Mouse (Mus musculus): Measurements from ENCODE around the gene Atf1. TPM values are rescaled to one million over a fixed set of nuclear protein-coding genes. Genes with fewer than 3 reads are reported as not detected.

The Atf1 gene
- polyA plus RNA-seq, 1 experiment from 2014 or later = 46.2 TPM

DNA sequence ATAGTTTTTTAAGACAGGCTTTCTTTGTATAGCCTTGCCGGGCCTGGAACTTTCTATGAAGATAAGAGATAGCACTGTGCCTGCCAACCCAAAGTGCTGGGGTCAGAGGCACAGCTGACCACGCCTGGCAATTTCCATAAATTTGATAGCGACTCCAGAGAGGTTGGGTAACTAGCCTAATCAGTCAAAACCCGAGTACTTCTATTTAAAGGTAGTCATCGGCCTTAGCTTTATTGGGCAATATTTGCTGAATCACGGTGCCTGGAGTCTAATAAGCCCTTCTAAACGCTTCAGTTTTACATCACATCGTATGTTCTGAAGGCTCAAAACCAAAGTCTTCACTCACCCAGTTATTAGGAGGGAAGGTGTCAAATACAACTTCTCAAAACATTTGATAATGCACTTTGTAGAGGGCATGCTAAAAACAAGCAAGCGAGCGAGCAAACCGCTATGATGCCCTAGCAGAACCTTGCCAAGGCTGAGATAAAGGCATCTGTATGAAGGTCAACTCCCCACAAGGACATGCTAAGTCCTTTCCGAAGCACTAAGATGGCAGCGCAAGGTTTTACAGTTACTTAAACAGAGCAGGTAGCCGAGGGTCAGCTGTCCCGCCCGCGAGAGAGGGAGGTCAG, 472 bp upstream of the Atf1 start:
- peak overlapping the region; percentile 85 for H3K4me3 ChIP-seq (ENCODE audit: low read length)
- H3K9me3 ChIP-seq (ENCODE audit: control insufficient read depth, low read length) = peaks cover 10% of the 10 kb centered on the region
- H3K36me3 ChIP-seq (ENCODE audit: control insufficient read depth, insufficient read depth, low read length) = 0 out of 2 replicates have a peak, but pooled peaks cover 6% of the 10 kb centered on the region
- peak overlapping the region; percentile 99 for H3K9ac ChIP-seq (ENCODE audit: low read length)
- under 1% methylated on average over 17 of the region's 17 CpGs for WGBS
- H3K27ac ChIP-seq (ENCODE audit: low read length) = peak overlapping the region; percentile 100
- H3K27me3 ChIP-seq (ENCODE audit: control insufficient read depth, insufficient read depth, low read depth, low read length) = no peaks in the 10 kb centered on the region
- H3K4me1 ChIP-seq (replicated peaks; ENCODE audit: control insufficient read depth, insufficient read depth, low read length) = peaks cover 14% of the 10 kb centered on the region
- peak overlapping the region; percentile 61 for H3K4me2 ChIP-seq (ENCODE audit: low read depth, low read length)
- peak; percentile 43 for ATAC-seq (ENCODE audit: low read depth)

DNA sequence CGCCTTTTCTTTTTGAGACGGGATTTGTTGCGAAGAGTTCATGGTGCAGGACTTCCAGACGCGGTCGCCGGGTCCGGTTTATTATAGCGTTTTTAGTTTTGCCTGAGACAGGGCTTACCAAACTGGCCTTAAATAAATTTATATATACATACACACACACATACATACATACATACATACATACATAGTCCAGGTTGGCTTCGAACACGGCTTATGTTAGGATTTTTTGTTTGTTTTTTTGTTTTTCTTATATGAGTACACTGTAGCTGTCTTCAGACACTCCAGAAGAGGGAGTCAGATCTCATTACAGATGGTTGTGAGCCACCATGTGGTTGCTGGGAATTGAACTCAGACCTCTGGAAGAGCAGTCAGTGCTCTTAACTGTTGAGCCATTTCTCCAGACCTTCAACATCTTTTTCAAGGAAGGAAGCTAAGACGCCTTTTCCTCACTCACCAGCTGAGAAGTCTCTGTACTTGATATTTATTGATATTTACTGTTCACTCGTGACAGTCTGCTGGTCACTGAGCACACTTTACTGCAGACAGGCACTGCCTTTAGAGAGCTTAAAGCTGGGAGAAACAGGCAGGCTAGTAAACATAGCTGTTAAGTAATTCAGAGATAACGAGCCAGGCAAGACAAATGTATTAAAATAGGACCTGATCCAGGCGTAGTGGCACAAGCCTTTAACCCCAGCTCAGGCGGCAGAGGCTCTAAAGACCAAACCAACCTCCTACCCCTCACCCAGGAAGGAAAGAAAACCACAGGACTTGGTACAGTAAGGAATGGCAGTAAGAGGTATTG, 1.1 kb downstream of the Atf1 start:
- no peaks in the 10 kb centered on the region for H3K27me3 ChIP-seq (ENCODE audit: control insufficient read depth, insufficient read depth, low read depth, low read length)
- WGBS = 6% methylated on average over 16 of the region's 16 CpGs
- peak overlapping the region; percentile 58 for H3K4me2 ChIP-seq (ENCODE audit: low read depth, low read length)
- no peak for ATAC-seq (ENCODE audit: low read depth)
- H3K36me3 ChIP-seq (ENCODE audit: control insufficient read depth, insufficient read depth, low read length) = peaks cover 11% of the 10 kb centered on the region
- H3K4me3 ChIP-seq (ENCODE audit: low read length) = peak overlapping the region; percentile 85
- peak overlapping the region; percentile 99 for H3K9ac ChIP-seq (ENCODE audit: low read length)
- peak overlapping the region; percentile 100 for H3K27ac ChIP-seq (ENCODE audit: low read length)
- peaks cover 14% of the 10 kb centered on the region for H3K4me1 ChIP-seq (replicated peaks; ENCODE audit: control insufficient read depth, insufficient read depth, low read length)
- H3K9me3 ChIP-seq (ENCODE audit: control insufficient read depth, low read length) = no peaks in the 10 kb centered on the region

DNA sequence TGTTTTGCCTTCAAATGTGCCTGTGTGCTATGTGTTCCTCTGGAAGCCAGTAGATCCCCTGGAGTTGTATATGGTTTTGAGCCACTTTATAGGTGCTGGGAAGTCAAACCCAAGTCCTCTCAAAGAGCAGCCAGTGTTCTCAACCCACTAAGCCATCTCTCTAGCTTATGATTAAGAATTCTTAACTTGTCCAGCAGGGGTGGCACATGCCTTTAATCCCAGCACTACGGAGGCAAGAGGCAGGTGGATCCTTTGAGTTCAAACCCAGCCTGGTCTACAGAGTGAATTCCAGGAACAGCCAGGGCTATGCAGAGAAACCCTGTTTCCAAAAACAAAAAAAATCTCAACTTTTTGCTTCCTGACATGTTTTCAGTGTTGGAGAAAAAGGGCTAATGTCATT, 3.0 kb downstream of the Atf1 start:
- no peak overlapping the region for H3K9ac ChIP-seq (ENCODE audit: low read length)
- H3K4me2 ChIP-seq (ENCODE audit: low read depth, low read length) = no peak overlapping the region
- H3K4me1 ChIP-seq (replicated peaks; ENCODE audit: control insufficient read depth, insufficient read depth, low read length) = peaks cover 14% of the 10 kb centered on the region
- no peaks in the 10 kb centered on the region for H3K9me3 ChIP-seq (ENCODE audit: control insufficient read depth, low read length)
- 70% methylated on average over 1 of the region's 1 CpGs for WGBS
- peaks cover 18% of the 10 kb centered on the region for H3K36me3 ChIP-seq (ENCODE audit: control insufficient read depth, insufficient read depth, low read length)
- H3K27me3 ChIP-seq (ENCODE audit: control insufficient read depth, insufficient read depth, low read depth, low read length) = no peaks in the 10 kb centered on the region
- no peak for ATAC-seq (ENCODE audit: low read depth)
- H3K27ac ChIP-seq (ENCODE audit: low read length) = no peak overlapping the region
- H3K4me3 ChIP-seq (ENCODE audit: low read length) = no peak overlapping the region

DNA sequence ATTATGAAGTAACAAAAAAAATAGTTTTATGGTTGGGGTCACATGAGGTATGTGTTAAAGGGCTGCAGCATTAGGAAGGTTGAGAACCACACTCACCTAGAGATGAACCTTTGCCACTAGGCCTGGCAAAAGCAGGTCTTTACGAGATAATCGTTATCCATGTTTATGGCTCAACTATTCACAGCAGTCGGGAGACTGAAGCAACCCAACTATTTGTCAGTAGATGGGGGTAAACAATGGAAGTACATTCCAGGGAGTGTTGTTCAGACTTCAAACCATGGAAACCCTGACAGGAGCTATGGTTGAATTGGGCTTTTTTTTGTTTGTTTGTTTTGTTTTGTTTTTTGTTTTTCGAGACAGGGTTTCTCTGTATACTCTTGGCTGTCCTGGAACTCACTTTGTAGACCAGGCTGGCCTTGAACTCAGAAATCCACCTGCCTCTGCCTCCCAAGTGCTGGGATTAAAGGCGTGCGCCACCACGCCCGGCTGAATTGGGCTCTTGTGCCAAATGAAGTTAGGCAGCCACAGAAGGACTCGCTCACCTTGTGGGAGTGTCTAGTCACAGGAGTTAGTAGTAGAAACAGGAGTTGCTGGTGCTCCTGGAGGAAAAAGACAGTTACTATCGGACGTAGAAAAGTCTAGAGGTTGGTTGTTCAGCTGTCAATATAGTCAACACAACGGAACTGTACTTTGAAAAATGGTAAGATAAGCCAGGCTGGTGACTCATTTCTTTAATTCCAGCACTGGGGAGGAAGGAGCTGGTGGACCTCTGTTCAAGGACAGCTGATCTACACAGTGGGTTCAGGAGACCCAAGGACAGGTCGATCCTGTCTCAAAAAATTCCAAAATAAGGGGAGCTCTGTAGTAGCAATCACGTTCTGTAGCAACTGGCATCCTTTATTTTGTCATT, 4.3 kb downstream of the Atf1 start:
- Histone ChIP-seq H3K4me2 (ENCODE audit: low read depth, low read length) (no peak overlapping the region), H3K27ac (ENCODE audit: low read length) (no peak overlapping the region), H3K4me1 (replicated peaks; ENCODE audit: control insufficient read depth, insufficient read depth, low read length) (peaks cover 10% of the 10 kb centered on the region), H3K4me3 (ENCODE audit: low read length) (no peak overlapping the region), H3K36me3 (ENCODE audit: control insufficient read depth, insufficient read depth, low read length) (peaks cover 24% of the 10 kb centered on the region), H3K9ac (ENCODE audit: low read length) (no peak overlapping the region), H3K27me3 (ENCODE audit: control insufficient read depth, insufficient read depth, low read depth, low read length) (no peaks in the 10 kb centered on the region), H3K9me3 (ENCODE audit: control insufficient read depth, low read length) (no peaks in the 10 kb centered on the region)
- 84% methylated on average over 14 of the region's 14 CpGs for WGBS
- ATAC-seq (ENCODE audit: low read depth) = no peak

DNA sequence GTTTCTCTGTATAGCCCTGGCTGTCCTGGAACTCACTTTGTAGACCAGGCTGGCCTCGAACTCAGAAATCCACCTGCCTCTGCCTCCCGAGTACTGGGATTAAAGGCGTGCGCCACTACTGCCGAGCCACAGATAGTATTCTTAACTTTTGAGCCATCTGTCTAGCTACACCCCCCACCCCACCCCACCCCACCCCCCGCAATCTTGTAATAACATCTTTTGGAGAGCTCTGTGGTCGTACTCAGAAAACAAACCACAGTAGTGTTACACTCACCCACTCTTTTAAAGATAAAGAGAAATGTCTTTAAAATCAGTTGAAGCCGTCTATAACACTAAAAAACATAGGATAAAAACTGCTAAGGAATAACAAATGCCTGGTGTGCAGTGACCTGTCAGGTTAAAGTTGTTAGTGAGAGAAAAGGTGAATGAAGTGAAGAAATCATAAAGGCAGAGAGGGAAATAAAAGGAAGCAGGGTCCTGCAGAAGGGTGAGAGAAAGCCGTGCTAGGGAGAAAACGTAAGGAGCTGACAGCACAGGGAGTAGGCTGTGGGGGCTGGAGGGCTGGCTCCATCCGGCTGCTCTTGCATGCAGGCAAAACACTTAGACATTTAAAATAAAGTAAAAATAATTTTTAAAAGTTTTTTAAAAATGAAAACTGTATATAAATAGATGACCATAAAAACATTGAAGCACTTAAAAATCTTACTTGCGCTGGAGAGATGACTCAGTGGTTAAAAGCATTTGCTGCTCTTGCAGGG, 7.8 kb downstream of the Atf1 start:
- no peak overlapping the region for H3K9ac ChIP-seq (ENCODE audit: low read length)
- no peaks in the 10 kb centered on the region for H3K27me3 ChIP-seq (ENCODE audit: control insufficient read depth, insufficient read depth, low read depth, low read length)
- no peaks in the 10 kb centered on the region for H3K9me3 ChIP-seq (ENCODE audit: control insufficient read depth, low read length)
- H3K36me3 ChIP-seq (ENCODE audit: control insufficient read depth, insufficient read depth, low read length) = peaks cover 35% of the 10 kb centered on the region
- H3K4me1 ChIP-seq (replicated peaks; ENCODE audit: control insufficient read depth, insufficient read depth, low read length) = no peaks in the 10 kb centered on the region
- no peak for ATAC-seq (ENCODE audit: low read depth)
- H3K4me2 ChIP-seq (ENCODE audit: low read depth, low read length) = no peak overlapping the region
- 85% methylated on average over 12 of the region's 12 CpGs for WGBS
- no peak overlapping the region for H3K4me3 ChIP-seq (ENCODE audit: low read length)
- H3K27ac ChIP-seq (ENCODE audit: low read length) = no peak overlapping the region

DNA sequence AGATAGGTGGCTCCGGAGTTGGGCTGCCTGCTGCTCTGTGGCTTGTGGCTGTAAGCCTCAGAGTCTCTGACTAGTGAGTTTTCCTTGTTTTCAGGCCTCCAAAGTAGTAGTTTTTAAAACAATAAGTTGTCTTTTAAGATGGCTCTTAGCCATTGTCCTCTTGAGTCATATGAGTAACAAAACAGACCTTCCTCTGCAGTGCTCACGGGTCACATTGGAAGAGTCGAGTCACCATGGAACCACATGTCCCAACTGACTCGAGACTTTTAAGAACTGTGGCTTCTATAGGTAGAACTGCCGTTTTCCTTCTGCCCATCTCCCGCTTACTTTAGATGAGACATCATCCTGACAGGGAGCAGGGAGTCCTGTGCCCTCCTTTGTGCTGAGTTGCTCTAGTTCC, 9.3 kb downstream of the Atf1 start:
- Histone ChIP-seq H3K4me3 (ENCODE audit: low read length) (no peak overlapping the region), H3K4me2 (ENCODE audit: low read depth, low read length) (no peak overlapping the region), H3K9ac (ENCODE audit: low read length) (no peak overlapping the region), H3K27ac (ENCODE audit: low read length) (no peak overlapping the region), H3K36me3 (ENCODE audit: control insufficient read depth, insufficient read depth, low read length) (peaks cover 39% of the 10 kb centered on the region), H3K4me1 (replicated peaks; ENCODE audit: control insufficient read depth, insufficient read depth, low read length) (no peaks in the 10 kb centered on the region), H3K27me3 (ENCODE audit: control insufficient read depth, insufficient read depth, low read depth, low read length) (no peaks in the 10 kb centered on the region), H3K9me3 (ENCODE audit: control insufficient read depth, low read length) (no peaks in the 10 kb centered on the region)
- WGBS = 83% methylated on average over 6 of the region's 6 CpGs
- ATAC-seq (ENCODE audit: low read depth) = no peak

DNA sequence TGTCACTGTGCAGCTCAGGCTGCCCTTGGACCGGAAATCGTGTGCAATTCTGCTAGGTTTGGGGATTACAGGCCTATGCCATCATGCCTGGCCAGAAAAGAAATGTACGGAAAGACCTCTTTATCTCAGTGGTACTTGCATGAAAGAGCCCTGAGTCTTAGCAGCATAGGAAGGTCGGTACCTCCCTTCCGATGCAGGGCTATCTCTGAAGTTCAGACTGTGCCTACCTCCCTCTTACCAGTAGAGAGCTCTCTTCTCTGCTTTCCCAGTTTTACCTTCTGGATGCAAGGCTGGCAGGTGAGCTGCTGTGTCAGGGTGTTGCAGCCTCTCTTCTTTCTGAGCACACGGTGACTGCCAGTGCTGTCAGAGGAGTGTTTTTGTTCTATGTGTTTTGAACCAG, 14.2 kb downstream of the Atf1 start:
- H3K4me1 ChIP-seq (replicated peaks; ENCODE audit: control insufficient read depth, insufficient read depth, low read length) = no peaks in the 10 kb centered on the region
- H3K27ac ChIP-seq (ENCODE audit: low read length) = no peak overlapping the region
- H3K9ac ChIP-seq (ENCODE audit: low read length) = no peak overlapping the region
- no peak for ATAC-seq (ENCODE audit: low read depth)
- H3K36me3 ChIP-seq (ENCODE audit: control insufficient read depth, insufficient read depth, low read length) = peaks cover 33% of the 10 kb centered on the region
- no peak overlapping the region for H3K4me3 ChIP-seq (ENCODE audit: low read length)
- 90% methylated on average over 6 of the region's 6 CpGs for WGBS
- H3K9me3 ChIP-seq (ENCODE audit: control insufficient read depth, low read length) = no peaks in the 10 kb centered on the region
- H3K4me2 ChIP-seq (ENCODE audit: low read depth, low read length) = no peak overlapping the region
- H3K27me3 ChIP-seq (ENCODE audit: control insufficient read depth, insufficient read depth, low read depth, low read length) = no peaks in the 10 kb centered on the region

DNA sequence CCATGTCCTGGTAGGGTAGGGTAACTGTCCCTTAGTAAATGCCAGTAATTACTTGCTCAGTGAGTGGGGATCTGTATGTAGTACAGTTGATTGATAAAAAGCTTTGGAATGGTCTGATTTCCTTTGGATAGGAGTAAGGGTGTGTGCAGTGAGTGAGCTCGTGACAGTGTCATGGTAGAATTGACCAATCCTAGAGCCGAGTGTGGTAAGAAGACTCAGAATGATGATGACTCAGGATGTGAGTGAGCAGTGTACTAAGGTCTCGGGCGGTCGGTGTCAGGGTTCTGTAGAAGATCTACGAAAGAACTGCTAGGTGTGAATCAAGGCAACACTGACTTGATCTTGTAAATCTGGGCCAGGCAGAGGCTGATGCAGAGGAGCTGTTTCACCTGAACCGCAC, 18.3 kb downstream of the Atf1 start:
- Histone ChIP-seq H3K27me3 (ENCODE audit: control insufficient read depth, insufficient read depth, low read depth, low read length) (no peaks in the 10 kb centered on the region), H3K27ac (ENCODE audit: low read length) (no peak overlapping the region), H3K9me3 (ENCODE audit: control insufficient read depth, low read length) (no peaks in the 10 kb centered on the region), H3K36me3 (ENCODE audit: control insufficient read depth, insufficient read depth, low read length) (peaks cover 41% of the 10 kb centered on the region), H3K4me3 (ENCODE audit: low read length) (no peak overlapping the region), H3K4me2 (ENCODE audit: low read depth, low read length) (no peak overlapping the region), H3K4me1 (replicated peaks; ENCODE audit: control insufficient read depth, insufficient read depth, low read length) (no peaks in the 10 kb centered on the region), H3K9ac (ENCODE audit: low read length) (no peak overlapping the region)
- 95% methylated on average over 7 of the region's 7 CpGs for WGBS
- ATAC-seq (ENCODE audit: low read depth) = no peak
